Mouse (Mus musculus) bone marrow macrophage, adult 2 months (primary cell): ENCODE data around the gene 4930568D16Rik.

ENCODE experiments used
- CTCF ChIP-seq: IDR thresholded peaks from 2 replicates; pipeline ENCODE4 v1.5.1; 2012; ENCODE audit warnings: low read depth, mild to moderate bottlenecking, low read length, moderate library complexity
- POLR2A ChIP-seq: IDR thresholded peaks from 2 replicates; pipeline ENCODE4 v1.6.1; 2012; ENCODE audit warnings: mild to moderate bottlenecking, low read depth, low read length, borderline replicate concordance

GRCm38 (mm10) chr2:35402391-35402790, 34.9 kb upstream of the 4930568D16Rik start:
- TF ChIP-seq CTCF (no peak), POLR2A (no peak)
